Mouse (Mus musculus) CD8-positive naive resting alpha-beta T cell, adult 2 months (primary cell): ENCODE measurements around the gene Cbx1.

Source experiments
- DNase-seq, 2 experiments: peaks; one replicate each; pipeline ENCODE4 v3.0.0; 2022; ENCODE audit warnings: low read depth in 2 of 2, low spot score in 2 of 2

The Cbx1 gene

DNA sequence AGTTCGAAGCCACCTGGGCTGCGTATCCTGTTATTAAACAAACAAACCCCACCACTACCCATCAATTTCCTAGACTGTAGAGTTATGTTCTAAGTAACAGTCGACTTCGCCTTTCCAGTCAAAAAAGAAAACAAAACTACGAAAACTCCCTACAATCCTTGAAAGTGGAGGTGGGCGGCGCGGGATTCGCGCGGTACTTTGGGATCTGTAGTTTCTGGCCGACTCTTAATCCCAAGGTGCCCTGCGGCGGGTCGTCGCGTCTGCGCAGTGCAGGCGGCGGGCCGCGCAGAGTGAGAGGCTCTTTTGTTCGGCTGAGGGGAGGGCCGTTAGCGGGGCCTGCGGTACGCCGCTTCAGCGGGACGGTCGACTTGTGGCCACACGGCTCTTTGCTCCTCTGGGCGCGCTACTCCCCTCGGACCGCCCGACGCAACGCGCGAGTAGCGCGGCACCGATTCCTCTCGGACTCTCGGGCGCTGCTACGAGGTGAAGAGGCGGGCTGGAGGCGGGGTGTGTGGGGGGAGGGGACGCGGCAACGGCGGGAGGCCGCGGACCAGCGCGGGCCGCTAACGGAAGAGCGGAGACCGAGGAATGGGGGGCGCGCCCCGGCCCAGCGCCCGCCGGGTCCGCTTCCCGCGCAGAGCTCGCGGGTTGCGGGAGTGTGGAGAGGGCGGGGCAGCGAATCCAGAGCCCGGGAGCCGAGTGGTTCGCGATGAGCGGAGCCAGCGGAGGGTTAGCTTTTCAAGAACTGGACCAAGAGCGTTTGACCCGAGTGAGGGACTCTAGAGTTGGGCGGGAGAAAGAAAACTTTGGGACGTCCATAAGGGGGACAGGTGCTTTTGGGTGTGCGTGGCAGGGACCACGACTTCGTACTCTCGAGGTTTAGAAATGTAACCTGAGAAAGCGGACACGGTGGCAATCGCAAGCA, at the start of gene Cbx1:
Cbx1 (plus strand) TSS at position 257 of the 925 bp plus-strand sequence.
- DNase-seq, result peak; percentile 75 to 83

DNA sequence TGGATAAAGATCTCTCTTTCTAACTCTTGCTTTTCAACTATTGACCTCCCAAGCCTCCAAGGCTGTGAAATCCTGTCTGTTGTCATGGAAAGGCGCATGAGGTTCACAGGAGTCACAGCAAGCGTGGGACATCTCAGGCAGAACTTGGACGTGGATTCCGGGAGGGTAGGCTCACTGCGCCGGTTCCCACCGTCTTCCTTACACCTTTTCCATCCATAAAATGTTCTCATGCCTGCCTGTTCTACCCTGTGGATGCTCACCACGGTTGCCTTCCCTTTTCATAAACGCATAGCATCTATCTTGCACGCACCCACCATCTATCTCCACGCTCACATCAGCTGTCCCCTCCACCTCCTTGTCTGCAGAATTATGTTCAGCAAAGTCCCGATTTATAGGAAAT, 48.1 kb upstream of the Cbx1 start:
- DNase-seq, result no peak

DNA sequence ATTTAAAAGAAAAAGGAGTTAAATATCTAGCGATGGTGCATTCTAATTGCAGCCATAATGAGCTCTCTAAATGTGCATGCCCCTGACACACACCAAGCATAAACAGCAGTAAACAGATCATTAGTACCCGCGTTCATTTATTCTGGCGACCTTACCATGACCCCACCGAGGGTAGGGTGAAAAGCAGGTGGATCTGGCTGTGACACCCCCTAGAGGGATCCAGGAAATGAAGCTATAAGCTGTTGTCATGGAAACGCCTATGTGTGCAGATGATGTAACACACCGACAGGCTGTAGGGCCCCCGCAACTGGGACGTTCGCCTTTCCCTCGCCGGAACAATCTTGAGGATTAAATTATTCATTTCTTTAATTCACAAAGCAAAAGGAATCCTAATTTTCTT, 46.9 kb upstream of the Cbx1 start:
- DNase-seq, result no peak

DNA sequence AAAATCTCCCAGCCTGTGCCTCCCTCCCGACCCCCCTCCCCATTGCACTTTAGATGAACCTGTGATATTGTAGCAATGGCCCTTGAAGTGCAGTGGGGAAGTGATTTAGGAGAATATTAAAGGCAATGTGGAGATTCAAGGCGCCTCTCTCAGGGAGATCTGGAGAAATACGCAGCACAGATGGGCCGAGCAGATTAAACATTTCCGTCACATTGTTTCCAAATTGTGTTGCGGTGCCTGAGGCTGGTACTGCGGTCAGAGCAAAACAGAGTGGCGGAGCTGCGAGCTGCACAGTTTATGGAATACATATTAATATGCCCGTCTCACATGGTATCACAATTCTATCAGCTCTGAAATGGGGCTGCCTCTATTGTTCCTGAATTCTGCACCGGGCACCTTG, 45.9 kb upstream of the Cbx1 start:
- DNase-seq, result no peak

DNA sequence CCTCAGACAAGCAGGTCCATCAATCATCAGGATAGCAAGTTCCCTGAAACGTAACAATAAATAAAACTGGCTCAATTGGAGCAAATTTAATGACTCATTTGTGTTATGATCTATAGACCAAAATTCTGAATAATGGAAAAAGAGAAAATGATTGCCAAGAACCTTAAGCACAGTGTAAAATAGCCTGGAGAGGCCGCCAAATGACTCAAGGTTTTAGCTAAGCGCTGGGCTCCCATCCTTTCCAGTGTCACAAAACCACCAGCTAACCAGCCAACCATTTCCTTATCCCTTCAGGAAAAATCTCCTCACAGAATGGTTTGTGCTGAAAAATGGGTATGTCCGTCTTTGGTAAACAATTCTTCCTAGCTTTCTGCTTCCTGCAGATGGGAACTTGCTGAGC, 45.0 kb upstream of the Cbx1 start:
- no peak for DNase-seq

DNA sequence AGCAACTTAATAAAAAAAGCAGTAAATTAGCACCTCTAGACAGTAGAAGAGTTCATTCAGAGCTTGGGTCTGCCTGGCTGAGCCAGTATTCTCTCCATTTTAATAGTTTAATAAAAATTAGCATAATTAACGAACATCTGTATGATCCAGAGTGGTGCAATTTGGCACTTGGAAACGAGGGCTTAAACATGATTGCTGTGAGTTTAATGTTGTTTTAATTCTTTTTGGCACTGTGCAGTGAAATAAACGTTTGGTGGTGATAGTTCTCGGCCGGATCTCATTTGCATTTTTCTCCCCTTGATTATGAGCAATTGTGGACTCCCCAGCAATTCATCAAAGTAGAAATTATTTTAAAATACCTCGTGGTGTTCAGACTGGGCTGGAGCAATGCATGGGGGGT, 42.3 kb upstream of the Cbx1 start:
- no peak for DNase-seq

DNA sequence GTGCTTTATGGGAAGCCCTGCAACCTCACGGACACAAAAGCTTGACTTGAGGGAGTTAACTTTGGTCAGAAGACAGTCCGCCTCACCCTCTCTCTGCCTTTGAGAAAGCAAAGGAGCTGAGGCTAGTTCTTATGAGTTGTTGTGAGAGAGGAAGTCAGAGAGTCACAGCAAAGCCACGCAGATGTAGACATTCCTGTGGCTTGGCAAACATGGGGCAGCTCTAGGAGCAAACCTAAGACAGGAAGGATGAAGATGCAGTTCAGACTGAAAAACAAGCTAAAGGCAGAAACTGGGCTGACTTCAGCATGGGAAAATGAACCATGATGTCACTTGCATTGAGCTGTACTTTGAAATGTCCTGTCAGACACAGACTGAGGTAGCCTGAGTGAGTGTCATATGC, 41.4 kb upstream of the Cbx1 start:
- DNase-seq, result no peak

DNA sequence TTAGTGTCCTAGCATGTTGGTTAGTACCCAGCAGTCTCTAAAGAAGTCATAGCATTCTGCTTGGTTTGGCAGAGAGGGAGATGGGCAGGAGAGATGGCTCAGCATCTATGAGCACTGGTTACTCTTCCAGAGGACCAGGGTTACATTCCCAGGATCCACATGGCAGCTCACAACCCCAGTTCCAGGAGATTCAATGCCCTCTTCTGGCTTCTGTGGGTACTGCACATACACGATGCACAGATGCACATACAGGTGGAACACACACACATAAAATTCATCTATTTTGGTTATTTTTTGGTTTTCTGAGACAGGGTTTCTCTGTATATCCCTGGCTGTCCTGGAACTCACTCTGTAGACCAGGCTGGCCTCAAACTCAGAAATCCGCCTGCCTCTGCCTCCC, 33.6 kb upstream of the Cbx1 start:
- no peak for DNase-seq

DNA sequence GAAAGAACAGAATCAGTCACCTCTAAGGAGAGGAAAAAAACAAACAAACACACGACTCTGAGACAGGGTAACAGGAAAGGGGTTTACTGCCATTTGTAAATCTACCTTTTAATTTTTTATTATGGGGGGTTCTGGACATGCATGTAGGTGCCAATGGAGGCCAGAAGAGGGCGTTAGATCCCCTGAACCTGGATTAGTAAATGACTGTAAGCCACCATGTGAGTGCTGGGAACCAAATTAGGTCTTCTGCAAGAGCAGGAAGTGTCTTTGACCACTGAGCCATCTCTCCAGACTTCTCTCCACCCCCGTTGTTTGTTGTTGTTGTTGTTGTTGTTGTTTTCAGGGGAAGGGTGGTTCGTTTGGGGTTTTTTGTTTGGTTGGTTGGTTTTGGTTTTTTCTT, 31.5 kb upstream of the Cbx1 start:
- no peak for DNase-seq

DNA sequence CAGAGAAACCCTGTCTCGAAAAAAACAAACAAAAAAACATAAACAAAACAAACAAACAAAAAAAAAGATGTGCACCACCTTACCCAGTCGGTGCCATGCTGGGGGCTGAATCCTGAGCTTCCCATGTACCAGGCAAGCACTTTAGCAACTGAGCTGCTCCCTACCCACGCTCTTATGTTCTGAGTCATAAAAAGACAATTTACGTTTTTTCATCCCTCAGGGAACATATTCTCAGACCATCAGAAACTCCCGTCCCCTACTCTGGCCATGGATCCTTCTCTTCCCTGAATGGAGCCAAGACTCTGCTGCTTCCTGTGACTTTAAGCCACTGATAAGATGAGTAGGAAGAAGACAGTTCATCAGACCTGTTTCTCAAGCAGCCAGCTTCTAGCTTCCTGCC, 30.5 kb upstream of the Cbx1 start:
- DNase-seq, result no peak

DNA sequence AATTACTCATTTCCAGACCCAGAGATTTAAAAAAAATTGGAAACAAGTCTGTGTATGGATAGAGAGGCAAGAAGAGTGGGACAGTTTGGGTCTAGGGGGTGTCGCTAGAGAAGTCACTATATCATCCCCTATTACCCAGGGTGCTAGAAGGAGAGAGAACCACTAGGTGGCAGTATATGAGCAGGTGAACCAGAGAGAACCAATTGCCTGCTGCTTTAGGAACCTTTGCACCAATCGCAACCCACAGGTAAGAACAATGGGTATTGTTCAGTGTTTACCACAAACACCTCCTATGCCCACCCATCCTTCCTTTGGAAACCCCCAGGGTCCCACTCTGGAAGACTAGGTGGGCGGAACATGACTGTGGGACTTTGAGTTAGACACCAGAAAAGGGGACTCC, 28.9 kb upstream of the Cbx1 start:
- peak; percentile 52 to 63 for DNase-seq

DNA sequence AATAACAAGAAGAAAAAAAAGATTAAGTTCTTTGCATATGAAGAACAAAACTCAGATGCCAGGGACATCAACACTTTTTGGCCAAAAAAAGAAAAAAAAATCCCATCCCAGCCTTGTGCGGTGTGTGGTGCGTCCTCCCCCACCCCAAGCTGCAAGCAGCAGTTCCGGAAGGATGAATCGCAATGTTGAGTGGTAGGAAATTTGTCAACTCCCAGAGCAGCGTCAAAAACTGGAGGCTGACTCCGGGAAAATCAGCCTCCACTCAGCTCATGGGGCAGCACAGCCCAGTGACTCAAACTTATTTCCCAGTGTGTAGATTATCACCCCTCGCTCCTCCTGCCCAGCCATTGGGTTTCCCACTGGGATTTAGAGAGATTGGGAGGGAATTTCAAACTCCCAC, 26.9 kb upstream of the Cbx1 start:
- no peak for DNase-seq

DNA sequence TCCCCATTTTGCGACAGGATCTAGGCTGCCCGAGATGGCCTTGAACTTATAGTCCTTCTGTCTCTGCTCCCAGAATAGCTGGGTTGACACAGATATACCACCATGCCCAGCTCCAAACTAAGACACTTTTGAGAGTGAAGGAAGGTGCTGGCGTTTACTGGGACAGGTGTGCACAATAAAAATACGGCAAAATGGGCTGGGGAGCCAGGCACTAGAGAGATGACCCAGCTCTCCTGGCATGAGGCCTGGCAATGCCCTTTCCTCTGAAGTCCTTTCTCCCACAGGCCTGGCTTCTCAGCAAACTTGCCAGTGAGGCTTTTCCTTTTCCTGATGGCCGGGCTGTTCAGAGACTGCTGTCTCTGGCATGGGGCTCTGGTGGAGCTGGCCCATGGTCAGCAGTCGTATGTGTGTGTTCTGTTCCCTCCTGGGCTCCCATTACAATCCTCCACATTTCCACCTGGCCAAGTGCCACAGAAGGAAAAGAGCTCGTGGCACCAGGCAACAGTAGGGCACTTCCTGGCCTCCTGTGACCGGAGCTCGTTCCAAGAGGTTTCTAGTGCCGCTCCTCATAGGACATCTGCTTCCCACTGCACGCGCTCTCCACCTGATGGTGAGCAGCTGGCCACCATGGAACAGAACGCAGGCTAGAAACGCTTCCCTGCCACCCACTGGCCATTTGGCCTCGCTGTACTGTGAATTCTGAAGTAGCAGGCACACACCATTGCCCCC, 26.0 kb upstream of the Cbx1 start:
- DNase-seq, result no peak

DNA sequence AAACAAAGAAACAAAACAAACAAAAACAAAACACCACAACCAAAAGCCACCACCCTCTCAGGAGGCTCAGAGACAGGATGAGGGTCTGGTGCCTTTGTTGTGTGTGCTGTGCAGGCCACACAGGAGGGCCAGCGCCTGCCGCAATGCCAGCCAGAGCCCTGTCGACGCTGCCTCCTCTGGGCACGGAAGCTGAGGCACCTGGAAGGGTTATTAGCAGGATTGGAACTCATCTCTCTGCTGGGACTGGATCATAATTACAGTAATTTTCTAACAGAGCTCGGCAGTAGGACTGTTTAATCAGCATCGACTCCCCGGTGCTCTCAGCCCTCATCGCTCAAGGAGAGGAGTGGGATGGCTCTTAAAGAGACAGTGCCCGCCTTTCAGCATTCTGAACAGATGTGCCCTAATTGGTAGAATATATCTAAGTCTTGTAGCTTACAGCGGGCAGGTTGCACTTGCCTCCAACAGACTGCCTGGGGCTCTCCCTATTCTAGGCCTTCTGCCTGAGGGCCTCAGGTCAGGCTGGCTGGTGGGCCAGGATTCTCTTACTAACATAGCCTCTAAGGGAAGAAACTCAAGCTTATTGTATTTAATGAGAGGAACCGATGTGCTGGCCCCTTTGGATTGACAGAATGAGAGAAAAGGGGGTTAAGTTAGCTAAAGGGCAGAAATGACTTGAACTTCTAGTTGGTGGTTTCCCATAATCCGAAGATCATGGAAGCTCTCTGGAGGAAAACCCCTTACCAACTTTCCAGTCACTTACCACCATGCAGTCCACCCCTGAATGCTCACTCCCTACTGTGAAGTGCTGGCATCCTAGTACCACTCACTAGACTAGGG, 24.2 kb upstream of the Cbx1 start:
- DNase-seq, result no peak

DNA sequence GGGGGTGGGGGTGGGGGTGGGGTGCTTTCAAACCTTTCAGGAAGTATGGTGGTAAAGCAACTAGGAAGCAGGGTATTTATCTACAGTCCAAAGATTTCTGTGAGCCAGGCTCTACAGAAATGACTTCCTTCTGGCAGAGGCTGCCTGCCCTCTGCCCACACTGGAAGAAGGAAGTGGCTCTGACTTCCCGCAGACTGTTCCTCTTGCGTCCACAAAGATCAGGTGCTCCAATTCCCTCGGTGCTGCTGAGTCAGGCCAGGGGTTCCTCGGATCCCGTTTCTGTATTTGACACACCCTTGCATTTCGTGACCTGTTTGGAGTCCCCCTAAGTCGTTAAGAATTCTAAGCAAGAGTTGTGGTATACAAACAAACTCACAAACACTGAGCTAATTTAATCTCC, 23.3 kb upstream of the Cbx1 start:
- DNase-seq, result no peak

DNA sequence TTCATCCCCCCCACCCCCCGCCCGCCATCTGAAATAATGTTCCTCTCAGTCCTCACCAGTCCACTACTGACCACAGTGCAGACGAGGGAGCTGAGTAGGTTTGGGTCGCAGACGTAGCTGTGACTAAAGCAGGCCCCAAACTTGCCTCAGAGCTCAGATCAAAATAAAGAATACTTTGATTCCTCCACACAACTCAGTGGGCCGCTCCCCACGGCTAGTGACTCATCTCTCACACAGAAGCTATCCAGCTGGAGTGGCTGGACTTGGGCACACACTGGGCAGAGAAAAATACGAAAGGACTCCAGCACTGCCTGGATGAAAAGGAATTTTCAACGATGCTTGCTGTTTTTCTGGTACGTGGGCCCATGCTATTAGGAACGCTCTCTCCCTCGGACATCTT, 22.4 kb upstream of the Cbx1 start:
- no peak for DNase-seq

DNA sequence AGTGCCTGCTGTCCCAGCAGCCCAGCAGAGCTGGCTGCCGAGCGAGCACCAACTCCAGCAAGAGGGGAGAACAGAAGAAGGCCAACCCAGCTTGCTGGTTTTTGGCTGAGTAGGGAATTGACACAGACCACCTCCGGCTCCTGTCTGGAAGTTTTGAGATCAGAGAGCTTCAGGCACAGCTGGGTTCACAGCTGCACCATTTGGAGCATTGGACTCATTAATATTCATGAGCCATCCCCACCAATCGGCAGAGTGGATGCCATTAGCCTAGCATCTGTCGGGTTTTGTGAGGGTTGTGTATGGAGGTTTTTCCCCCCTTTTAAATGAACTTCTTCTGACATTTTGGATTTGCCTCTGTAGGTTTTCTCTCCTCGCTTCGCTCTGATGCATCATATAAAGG, 21.8 kb upstream of the Cbx1 start:
- no peak for DNase-seq

DNA sequence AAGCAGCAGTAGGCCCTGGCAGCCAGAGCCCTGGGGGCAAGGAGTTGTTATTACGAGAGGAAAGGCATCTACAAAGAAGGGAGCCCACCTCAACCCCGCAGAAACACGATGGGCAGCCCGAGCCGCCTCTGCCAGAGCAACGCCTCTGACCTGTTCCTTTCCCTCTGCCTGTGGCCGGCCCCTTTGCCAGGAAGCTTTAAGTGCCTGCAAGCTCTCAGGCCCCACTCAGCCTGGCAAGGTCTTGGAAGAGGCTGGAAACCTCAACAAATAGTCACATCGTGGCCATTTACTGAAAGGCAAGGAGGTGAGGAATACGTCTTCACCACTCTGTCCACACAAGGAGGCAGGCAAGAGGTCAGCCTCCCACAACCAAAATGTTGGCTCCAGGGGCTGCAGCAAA, 20.7 kb upstream of the Cbx1 start:
- no peak for DNase-seq

DNA sequence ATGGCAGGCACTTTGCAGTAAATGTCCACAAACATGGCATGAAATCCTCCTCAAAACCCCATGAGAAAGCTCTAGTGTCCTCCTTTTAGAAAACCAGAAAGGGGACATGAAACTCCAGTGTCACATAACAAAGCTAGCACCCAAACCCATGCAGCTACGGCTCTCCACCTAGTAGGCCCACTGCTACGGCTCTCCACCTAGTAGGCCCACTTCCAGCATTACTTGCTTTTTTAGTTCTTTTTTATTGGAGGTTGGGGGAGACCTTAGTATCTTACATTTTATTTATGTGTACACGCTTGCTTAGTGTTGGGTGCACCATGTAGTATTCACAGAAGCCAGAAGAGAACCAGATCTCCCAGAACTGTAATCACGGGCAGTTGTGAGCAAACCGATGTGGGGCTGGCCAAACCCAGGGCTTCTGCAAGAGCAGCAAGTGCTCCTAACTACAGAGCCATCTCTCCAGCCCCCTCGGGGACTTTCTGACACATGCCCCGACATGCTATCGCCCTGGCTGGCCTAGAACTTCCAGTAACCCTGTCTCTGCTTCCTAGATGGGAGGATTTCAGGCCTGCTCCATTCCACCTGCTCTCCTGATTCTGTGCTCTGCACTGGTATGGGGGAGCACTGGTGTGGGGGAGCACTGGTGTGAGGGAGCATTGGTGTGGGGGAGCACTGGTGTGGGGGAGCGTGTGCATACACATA, 17.5 kb upstream of the Cbx1 start:
- DNase-seq, result no peak

DNA sequence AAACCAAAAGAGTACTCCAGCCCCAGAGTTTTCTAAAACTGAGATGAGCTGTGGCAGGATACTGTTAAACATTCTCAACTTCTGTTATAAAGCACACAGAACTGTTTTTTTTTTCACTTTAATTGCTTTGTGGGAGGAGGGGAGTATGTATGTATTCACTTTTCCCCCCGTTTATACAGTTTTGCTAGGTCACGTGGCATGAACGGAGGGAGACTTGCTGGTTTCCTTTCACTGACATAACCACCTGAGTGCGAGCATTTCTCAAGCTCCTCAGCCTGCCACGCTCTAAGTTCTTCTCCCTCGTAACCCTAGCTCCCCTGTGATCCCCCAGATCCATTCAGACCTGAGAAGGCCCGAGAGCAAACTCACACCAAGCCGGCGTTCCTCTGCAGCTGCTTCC, 16.5 kb upstream of the Cbx1 start:
- no peak for DNase-seq

DNA sequence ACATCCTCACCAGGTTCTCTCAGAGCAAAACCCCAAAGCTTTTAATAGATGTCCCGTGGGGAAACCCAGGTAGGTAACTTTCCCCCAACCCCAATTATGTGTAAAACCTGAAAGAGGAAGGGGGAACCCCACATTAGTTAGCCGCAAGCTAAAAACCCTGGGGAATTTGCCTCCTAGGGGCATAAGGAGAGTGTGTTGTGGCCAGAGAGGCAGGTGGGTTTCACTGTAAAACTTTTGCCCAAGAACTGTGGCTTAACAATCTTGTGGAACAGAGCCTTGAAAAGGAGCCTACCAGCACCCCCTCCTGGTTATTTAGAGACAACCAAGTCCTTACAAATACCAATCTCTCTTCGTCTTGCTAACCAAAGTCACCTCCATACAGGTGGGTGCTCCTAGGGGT, 14.4 kb upstream of the Cbx1 start:
- no peak for DNase-seq
